Mouse (Mus musculus): ENCODE data around the gene Parp14. TPM values are rescaled to one million over a fixed set of nuclear protein-coding genes. Genes with fewer than 3 reads are reported as not detected.

The Parp14 gene
- polyA plus RNA-seq, 1 experiment, result 0.23 TPM

GRCm38 (mm10) chr16:35817255-35818089 lies 53.9 kb downstream of the Parp14 start:
- Histone ChIP-seq H3ac (ENCODE audit: control insufficient read depth, insufficient read length) (no peak overlapping the region), H3K79me2 (ENCODE audit: control insufficient read depth, insufficient read depth) (no peaks in the 10 kb centered on the region), H3K4me2 (ENCODE audit: low read depth) (no peak overlapping the region), H3K36me3 (ENCODE audit: control insufficient read depth, insufficient read depth) (no peaks in the 10 kb centered on the region), H3K4me3 (no peak overlapping the region), H3K27me3 (ENCODE audit: control insufficient read depth, insufficient read depth, insufficient read length) (no peaks in the 10 kb centered on the region)
- no peak for TF ChIP-seq USF1 (IDR thresholded peaks at IDR 0.05; ENCODE audit: low read depth)
- no peak for TF ChIP-seq TCF3 (IDR thresholded peaks at IDR 0.05; ENCODE audit: insufficient read length, low read depth)
- no peak for TF ChIP-seq SRF (IDR thresholded peaks at IDR 0.05; ENCODE audit: control insufficient read depth, insufficient read length, low read depth)
- TF ChIP-seq MYOD1 (IDR thresholded peaks at IDR 0.05; ENCODE audit: control insufficient read depth in 1 of 3, insufficient read length in 2 of 3, low read depth in 2 of 3), result peak in 1 of 3 experiments; percentile 2

- Histone ChIP-seq H3K4me3 (no peak overlapping the region), H3K27me3 (ENCODE audit: control insufficient read depth, insufficient read depth, insufficient read length) (no peaks in the 10 kb centered on the region), H3K4me2 (ENCODE audit: low read depth) (no peak overlapping the region), H3ac (ENCODE audit: control insufficient read depth, insufficient read length) (no peak overlapping the region), H3K36me3 (ENCODE audit: control insufficient read depth, insufficient read depth) (peaks cover 5% of the 10 kb centered on the region), H3K79me2 (ENCODE audit: control insufficient read depth, insufficient read depth) (no peaks in the 10 kb centered on the region)
- TF ChIP-seq USF1 (IDR thresholded peaks at IDR 0.05; ENCODE audit: low read depth) (no peak), CEBPB (IDR thresholded peaks at IDR 0.05; ENCODE audit: insufficient read depth, poor library complexity, severe bottlenecking) (no peak), TCF3 (IDR thresholded peaks at IDR 0.05; ENCODE audit: insufficient read length, low read depth) (no peak), REST (IDR thresholded peaks at IDR 0.05; ENCODE audit: insufficient read depth, insufficient read length) (no peak), POLR2AphosphoS2 (IDR thresholded peaks at IDR 0.05; ENCODE audit: insufficient read length, low read depth) (no peak), E2F4 (IDR thresholded peaks at IDR 0.05; ENCODE audit: insufficient read depth) (no peak), TCF12 (IDR thresholded peaks at IDR 0.05; ENCODE audit: insufficient read depth, poor library complexity, severe bottlenecking) (no peak), MAX (IDR thresholded peaks at IDR 0.05; ENCODE audit: low read depth) (no peak), MYOG (IDR thresholded peaks at IDR 0.05; ENCODE audit: control insufficient read depth in 1 of 3, insufficient read depth in 1 of 3, insufficient read length in 2 of 3, low read depth in 2 of 3) (no peak), POLR2A (IDR thresholded peaks at IDR 0.05; ENCODE audit: insufficient read length, low read depth) (no peak), SRF (IDR thresholded peaks at IDR 0.05; ENCODE audit: control insufficient read depth, insufficient read length, low read depth) (no peak), MYOD1 (IDR thresholded peaks at IDR 0.05; ENCODE audit: control insufficient read depth in 1 of 3, insufficient read length in 2 of 3, low read depth in 2 of 3) (no peak)
Observed at GRCm38 (mm10) chr16:35813119-35813518, 58.2 kb downstream of the Parp14 start.

- Histone ChIP-seq H3K79me2 (ENCODE audit: control insufficient read depth, insufficient read depth) (no peaks in the 10 kb centered on the region), H3K36me3 (ENCODE audit: control insufficient read depth, insufficient read depth) (peaks cover 5% of the 10 kb centered on the region), H3K4me3 (no peak overlapping the region), H3ac (ENCODE audit: control insufficient read depth, insufficient read length) (no peak overlapping the region), H3K27me3 (ENCODE audit: control insufficient read depth, insufficient read depth, insufficient read length) (no peaks in the 10 kb centered on the region), H3K4me2 (ENCODE audit: low read depth) (no peak overlapping the region)
- no peak for TF ChIP-seq MAX (IDR thresholded peaks at IDR 0.05; ENCODE audit: low read depth)
- no peak for TF ChIP-seq USF1 (IDR thresholded peaks at IDR 0.05; ENCODE audit: low read depth)
- no peak for TF ChIP-seq SRF (IDR thresholded peaks at IDR 0.05; ENCODE audit: control insufficient read depth, insufficient read length, low read depth)
- TF ChIP-seq MYOD1 (IDR thresholded peaks at IDR 0.05; ENCODE audit: control insufficient read depth in 1 of 3, insufficient read length in 2 of 3, low read depth in 2 of 3), result no peak
- TF ChIP-seq TCF12 (IDR thresholded peaks at IDR 0.05; ENCODE audit: insufficient read depth, poor library complexity, severe bottlenecking), result no peak
- no peak for TF ChIP-seq MYOG (IDR thresholded peaks at IDR 0.05; ENCODE audit: control insufficient read depth in 1 of 3, insufficient read depth in 1 of 3, insufficient read length in 2 of 3, low read depth in 2 of 3)
- no peak for TF ChIP-seq REST (IDR thresholded peaks at IDR 0.05; ENCODE audit: insufficient read depth, insufficient read length)
- TF ChIP-seq TCF3 (IDR thresholded peaks at IDR 0.05; ENCODE audit: insufficient read length, low read depth), result no peak
- no peak for TF ChIP-seq POLR2A (IDR thresholded peaks at IDR 0.05; ENCODE audit: insufficient read length, low read depth)
- no peak for TF ChIP-seq E2F4 (IDR thresholded peaks at IDR 0.05; ENCODE audit: insufficient read depth)
- no peak for TF ChIP-seq CEBPB (IDR thresholded peaks at IDR 0.05; ENCODE audit: insufficient read depth, poor library complexity, severe bottlenecking)
- no peak for TF ChIP-seq POLR2AphosphoS2 (IDR thresholded peaks at IDR 0.05; ENCODE audit: insufficient read length, low read depth)
Observed at GRCm38 (mm10) chr16:35808838-35809237, 62.5 kb downstream of the Parp14 start.

GRCm38 (mm10) chr16:35807663-35807992 lies 63.7 kb downstream of the Parp14 start:
- Histone ChIP-seq H3K36me3 (ENCODE audit: control insufficient read depth, insufficient read depth) (peaks cover 5% of the 10 kb centered on the region), H3K27me3 (ENCODE audit: control insufficient read depth, insufficient read depth, insufficient read length) (no peaks in the 10 kb centered on the region), H3K79me2 (ENCODE audit: control insufficient read depth, insufficient read depth) (no peaks in the 10 kb centered on the region), H3ac (ENCODE audit: control insufficient read depth, insufficient read length) (no peak overlapping the region), H3K4me2 (ENCODE audit: low read depth) (no peak overlapping the region), H3K4me3 (no peak overlapping the region)
- no peak for TF ChIP-seq USF1 (IDR thresholded peaks at IDR 0.05; ENCODE audit: low read depth)
- no peak for TF ChIP-seq POLR2A (IDR thresholded peaks at IDR 0.05; ENCODE audit: insufficient read length, low read depth)
- TF ChIP-seq TCF3 (IDR thresholded peaks at IDR 0.05; ENCODE audit: insufficient read length, low read depth), result no peak
- TF ChIP-seq MYOD1 (IDR thresholded peaks at IDR 0.05; ENCODE audit: control insufficient read depth in 1 of 3, insufficient read length in 2 of 3, low read depth in 2 of 3), result no peak

GRCm38 (mm10) chr16:35806973-35807662 lies 64.2 kb downstream of the Parp14 start:
- Histone ChIP-seq H3K79me2 (ENCODE audit: control insufficient read depth, insufficient read depth) (no peaks in the 10 kb centered on the region), H3K4me3 (no peak overlapping the region), H3K36me3 (ENCODE audit: control insufficient read depth, insufficient read depth) (peaks cover 5% of the 10 kb centered on the region), H3K27me3 (ENCODE audit: control insufficient read depth, insufficient read depth, insufficient read length) (no peaks in the 10 kb centered on the region), H3ac (ENCODE audit: control insufficient read depth, insufficient read length) (no peak overlapping the region), H3K4me2 (ENCODE audit: low read depth) (no peak overlapping the region)
- no peak for TF ChIP-seq MYOG (IDR thresholded peaks at IDR 0.05; ENCODE audit: control insufficient read depth in 1 of 3, insufficient read depth in 1 of 3, insufficient read length in 2 of 3, low read depth in 2 of 3)
- TF ChIP-seq TCF12 (IDR thresholded peaks at IDR 0.05; ENCODE audit: insufficient read depth, poor library complexity, severe bottlenecking), result no peak
- no peak for TF ChIP-seq CEBPB (IDR thresholded peaks at IDR 0.05; ENCODE audit: insufficient read depth, poor library complexity, severe bottlenecking)
- TF ChIP-seq POLR2AphosphoS2 (IDR thresholded peaks at IDR 0.05; ENCODE audit: insufficient read length, low read depth), result no peak
- TF ChIP-seq MAX (IDR thresholded peaks at IDR 0.05; ENCODE audit: low read depth), result no peak
- TF ChIP-seq E2F4 (IDR thresholded peaks at IDR 0.05; ENCODE audit: insufficient read depth), result no peak
- TF ChIP-seq USF1 (IDR thresholded peaks at IDR 0.05; ENCODE audit: low read depth), result no peak
- TF ChIP-seq POLR2A (IDR thresholded peaks at IDR 0.05; ENCODE audit: insufficient read length, low read depth), result no peak
- TF ChIP-seq SRF (IDR thresholded peaks at IDR 0.05; ENCODE audit: control insufficient read depth, insufficient read length, low read depth), result no peak

Data from myocyte (in vitro differentiated cells).